Mouse (Mus musculus) testis, adult 2 months (tissue): Measurements from ENCODE around the gene Snw1.

Experiments used
- CTCF ChIP-seq: fragments of 200-500 bp; IDR thresholded peaks from 2 replicates; pipeline ENCODE4 v1.5.1; 2012; ENCODE audit warnings: low read depth, mild to moderate bottlenecking, inconsistent platforms, low read length, moderate library complexity; ENCODE audit not compliant: control insufficient read depth, insufficient read depth, insufficient replicate concordance
- POLR2A ChIP-seq: fragments of 200-500 bp; IDR thresholded peaks from 2 replicates; pipeline ENCODE4 v1.6.1; 2012; ENCODE audit warnings: low read depth, mild to moderate bottlenecking, inconsistent platforms, low read length, moderate library complexity; ENCODE audit not compliant: control insufficient read depth

- TF ChIP-seq CTCF = no peak
- TF ChIP-seq POLR2A = no peak
Observed at GRCm38 (mm10) chr12:87470263-87471136, 1.6 kb downstream of the Snw1 start.
